Mouse (Mus musculus): ENCODE measurements at regions not wholly inside any gene's neighbourhood (a gene's known extent, or its start where the extent isn't known, plus 50 kb on each side); places are given as distances from the start of the nearest gene placed in this dataset.

- DNase-seq (ENCODE audit: low read depth, low spot score), result no peak
- Histone ChIP-seq H3K9me3 (ENCODE audit: control insufficient read depth, insufficient read depth, low read depth, low read length) (no peaks in the 10 kb centered on the region), H3K4me1 (ENCODE audit: control insufficient read depth in 2 of 2, insufficient read depth in 2 of 2, low read length in 2 of 2, poor library complexity in 1 of 2) (peaks cover 0 to 6% of the 10 kb centered on the region in 2 experiments; a peak in 1 of 4 replicates), H3K36me3 (ENCODE audit: control insufficient read depth, insufficient read depth, low read length, poor library complexity, severe bottlenecking) (no peaks in the 10 kb centered on the region), H3K27ac (ENCODE audit: insufficient read depth, low read depth, low read length, poor library complexity, severe bottlenecking) (no peak overlapping the region), H3K9ac (ENCODE audit: insufficient read depth, low read depth, low read length, poor library complexity, severe bottlenecking) (no peak overlapping the region), H3K4me3 (ENCODE audit: insufficient read depth in 1 of 2, low read depth in 1 of 2, low read length in 2 of 2, poor library complexity in 1 of 2, severe bottlenecking in 1 of 2) (no peak overlapping the region)
- TF ChIP-seq MAFK (IDR thresholded peaks at IDR 0.05; ENCODE audit: insufficient read depth, low read depth, low read length) (no peak), ZNF384 (IDR thresholded peaks at IDR 0.05; ENCODE audit: low read depth, low read length) (no peak), ZC3H11A (IDR thresholded peaks at IDR 0.05; ENCODE audit: borderline replicate concordance, low read depth, low read length) (no peak), CHD2 (IDR thresholded peaks at IDR 0.05; ENCODE audit: low read depth, low read length) (no peak), HCFC1 (IDR thresholded peaks at IDR 0.05; ENCODE audit: borderline replicate concordance, insufficient read depth, low read length) (no peak)
- in situ Hi-C loops (cut with MboI; ENCODE audit: low sequenced_read_pairs in 2 of 2, unreplicated experiment in 2 of 2), result no loop called here
These were observed 99.7 kb upstream of the Hs6st1 start for GRCm38 (mm10) chr1:35968489-35968888.

GRCm38 (mm10) chr1:35971435-35972189 is 96.6 kb upstream of the Hs6st1 start:
- TF ChIP-seq ZNF384 (IDR thresholded peaks at IDR 0.05; ENCODE audit: low read depth, low read length), result no peak
- TF ChIP-seq CHD2 (IDR thresholded peaks at IDR 0.05; ENCODE audit: low read depth, low read length), result no peak
- no peak for TF ChIP-seq HCFC1 (IDR thresholded peaks at IDR 0.05; ENCODE audit: borderline replicate concordance, insufficient read depth, low read length)
- no peak for TF ChIP-seq ZC3H11A (IDR thresholded peaks at IDR 0.05; ENCODE audit: borderline replicate concordance, low read depth, low read length)
- no peak for TF ChIP-seq MAFK (IDR thresholded peaks at IDR 0.05; ENCODE audit: insufficient read depth, low read depth, low read length)
- Histone ChIP-seq H3K9ac (ENCODE audit: insufficient read depth, low read depth, low read length, poor library complexity, severe bottlenecking) (no peak overlapping the region), H3K27ac (ENCODE audit: insufficient read depth, low read depth, low read length, poor library complexity, severe bottlenecking) (no peak overlapping the region), H3K4me1 (ENCODE audit: control insufficient read depth in 2 of 2, insufficient read depth in 2 of 2, low read length in 2 of 2, poor library complexity in 1 of 2) (peaks cover 0 to 10% of the 10 kb centered on the region in 2 experiments; a peak in 2 of 4 replicates), H3K9me3 (ENCODE audit: control insufficient read depth, insufficient read depth, low read depth, low read length) (no peaks in the 10 kb centered on the region), H3K36me3 (ENCODE audit: control insufficient read depth, insufficient read depth, low read length, poor library complexity, severe bottlenecking) (no peaks in the 10 kb centered on the region), H3K4me3 (ENCODE audit: insufficient read depth in 1 of 2, low read depth in 1 of 2, low read length in 2 of 2, poor library complexity in 1 of 2, severe bottlenecking in 1 of 2) (no peak overlapping the region)
- in situ Hi-C loops (cut with MboI; ENCODE audit: low sequenced_read_pairs in 2 of 2, unreplicated experiment in 2 of 2), result no loop called here
- DNase-seq (ENCODE audit: low read depth, low spot score), result no peak

- no peak for DNase-seq (ENCODE audit: low read depth, low spot score)
- in situ Hi-C loops (cut with MboI; ENCODE audit: low sequenced_read_pairs in 2 of 2, unreplicated experiment in 2 of 2), result no loop called here
- no peak overlapping the region for H3K9ac ChIP-seq (ENCODE audit: insufficient read depth, low read depth, low read length, poor library complexity, severe bottlenecking)
- peaks cover 0 to 10% of the 10 kb centered on the region in 2 experiments; a peak in 2 of 4 replicates for H3K4me1 ChIP-seq (ENCODE audit: control insufficient read depth in 2 of 2, insufficient read depth in 2 of 2, low read length in 2 of 2, poor library complexity in 1 of 2)
- H3K36me3 ChIP-seq (ENCODE audit: control insufficient read depth, insufficient read depth, low read length, poor library complexity, severe bottlenecking), result no peaks in the 10 kb centered on the region
- H3K27ac ChIP-seq (ENCODE audit: insufficient read depth, low read depth, low read length, poor library complexity, severe bottlenecking), result no peak overlapping the region
- no peak for TF ChIP-seq ZC3H11A (IDR thresholded peaks at IDR 0.05; ENCODE audit: borderline replicate concordance, low read depth, low read length)
- no peak for TF ChIP-seq ZNF384 (IDR thresholded peaks at IDR 0.05; ENCODE audit: low read depth, low read length)
- TF ChIP-seq HCFC1 (IDR thresholded peaks at IDR 0.05; ENCODE audit: borderline replicate concordance, insufficient read depth, low read length), result no peak
- no peak for TF ChIP-seq CHD2 (IDR thresholded peaks at IDR 0.05; ENCODE audit: low read depth, low read length)
- TF ChIP-seq MAFK (IDR thresholded peaks at IDR 0.05; ENCODE audit: insufficient read depth, low read depth, low read length), result no peak
- H3K4me3 ChIP-seq (ENCODE audit: insufficient read depth in 1 of 2, low read depth in 1 of 2, low read length in 2 of 2, poor library complexity in 1 of 2, severe bottlenecking in 1 of 2), result no peak overlapping the region
- no peaks in the 10 kb centered on the region for H3K9me3 ChIP-seq (ENCODE audit: control insufficient read depth, insufficient read depth, low read depth, low read length)
These were observed 96.0 kb upstream of the Hs6st1 start for GRCm38 (mm10) chr1:35972190-35972584.

- no peaks in the 10 kb centered on the region for H3K36me3 ChIP-seq (ENCODE audit: control insufficient read depth, insufficient read depth, low read length, poor library complexity, severe bottlenecking)
- TF ChIP-seq CHD2 (IDR thresholded peaks at IDR 0.05; ENCODE audit: low read depth, low read length) (no peak), ZNF384 (IDR thresholded peaks at IDR 0.05; ENCODE audit: low read depth, low read length) (no peak), HCFC1 (IDR thresholded peaks at IDR 0.05; ENCODE audit: borderline replicate concordance, insufficient read depth, low read length) (no peak), MAFK (IDR thresholded peaks at IDR 0.05; ENCODE audit: insufficient read depth, low read depth, low read length) (no peak), ZC3H11A (IDR thresholded peaks at IDR 0.05; ENCODE audit: borderline replicate concordance, low read depth, low read length) (no peak)
- H3K27ac ChIP-seq (ENCODE audit: insufficient read depth, low read depth, low read length, poor library complexity, severe bottlenecking), result no peak overlapping the region
- H3K4me3 ChIP-seq (ENCODE audit: insufficient read depth in 1 of 2, low read depth in 1 of 2, low read length in 2 of 2, poor library complexity in 1 of 2, severe bottlenecking in 1 of 2), result no peak overlapping the region
- no peak overlapping the region for H3K9ac ChIP-seq (ENCODE audit: insufficient read depth, low read depth, low read length, poor library complexity, severe bottlenecking)
- H3K9me3 ChIP-seq (ENCODE audit: control insufficient read depth, insufficient read depth, low read depth, low read length), result no peaks in the 10 kb centered on the region
- no peak for DNase-seq (ENCODE audit: low read depth, low spot score)
- in situ Hi-C loops (cut with MboI; ENCODE audit: low sequenced_read_pairs in 2 of 2, unreplicated experiment in 2 of 2), result no loop called here
- peaks cover under 1 to 10% of the 10 kb centered on the region in 2 experiments; a peak in 3 of 4 replicates for H3K4me1 ChIP-seq (ENCODE audit: control insufficient read depth in 2 of 2, insufficient read depth in 2 of 2, low read length in 2 of 2, poor library complexity in 1 of 2)
These were observed 94.8 kb upstream of the Hs6st1 start for GRCm38 (mm10) chr1:35973386-35973785.
